Mouse (Mus musculus) cerebellum, adult 2 months (tissue): ENCODE measurements at regions not wholly inside any gene's neighbourhood (a gene's known extent, or its start where the extent isn't known, plus 50 kb on each side); places are given as distances from the start of the nearest gene placed in this dataset.

ENCODE experiments used
- DNase-seq, 2 experiments: peaks; one replicate each; pipeline ENCODE4 v3.0.0; 2021
- H3K27ac ChIP-seq: fragments of 200-500 bp; 2 replicates; pipeline ENCODE4 v1.5.1; 2012; ENCODE audit warnings: low read length, control low read depth, inconsistent platforms; ENCODE audit not compliant: insufficient read depth
- H3K27me3 ChIP-seq: fragments of 200-500 bp; 2 replicates; pipeline ENCODE4 v1.6.1; 2012; ENCODE audit warnings: inconsistent platforms, mild to moderate bottlenecking, low read length, moderate library complexity; ENCODE audit not compliant: control insufficient read depth, insufficient read depth
- H3K4me1 ChIP-seq: fragments of 200-500 bp; 2 replicates; pipeline ENCODE4 v1.6.1; 2011; ENCODE audit warnings: low read length; ENCODE audit not compliant: control insufficient read depth, insufficient read depth
- H3K4me3 ChIP-seq: fragments of 200-500 bp; replicated peaks from 2 replicates; pipeline ENCODE3; 2011; ENCODE audit warnings: mild to moderate bottlenecking, low read depth, low read length, control low read depth; ENCODE audit not compliant: insufficient read depth
- CTCF ChIP-seq: fragments of 200-500 bp; IDR thresholded peaks from 2 replicates; pipeline ENCODE4 v1.5.1; 2011; ENCODE audit warnings: low read depth, mild to moderate bottlenecking, control low read depth, low read length, moderate library complexity, borderline replicate concordance; ENCODE audit not compliant: insufficient read depth
- POLR2A ChIP-seq: fragments of 200-500 bp; IDR thresholded peaks from 2 replicates; pipeline ENCODE4 v1.6.1; 2011; ENCODE audit warnings: low read length, control low read depth, borderline replicate concordance; ENCODE audit not compliant: insufficient read depth
- WGBS: fragments of 180-500 bp; shearing (Covaris S2); methylation state at CpG from one replicate; pipeline ENCODE4 v1.1.7; 2018; 5-methylcytosine and 5-hydroxymethylcytosine counted together

DNA sequence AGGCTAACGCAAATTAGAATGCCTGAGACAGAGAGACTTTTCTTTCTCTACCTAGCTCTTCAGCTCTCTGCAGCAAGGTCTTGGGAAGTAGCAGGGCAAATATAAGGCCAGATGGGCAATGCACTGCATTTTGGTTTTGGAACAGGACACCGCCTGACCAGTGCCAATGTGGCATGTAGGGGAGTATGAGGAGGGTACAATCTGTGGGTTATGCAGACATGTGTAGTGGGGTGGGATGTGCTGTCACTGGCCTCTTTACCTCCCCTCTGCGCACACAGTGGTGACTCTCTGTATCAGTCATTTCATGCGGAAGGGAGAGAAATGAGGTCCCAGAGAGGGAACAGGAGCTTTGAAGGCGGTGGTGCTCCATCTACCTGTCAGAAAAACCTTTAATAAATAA is 105.9 kb upstream of the Cachd1 start:
- no peak for DNase-seq
- no peaks in the 10 kb centered on the region for H3K27me3 ChIP-seq
- no peak for TF ChIP-seq POLR2A
- TF ChIP-seq CTCF: no peak
- H3K4me3 ChIP-seq: no peak overlapping the region
- H3K27ac ChIP-seq: no peak overlapping the region
- 47% methylated on average over 5 of the region's 5 CpGs for WGBS
- no peaks in the 10 kb centered on the region for H3K4me1 ChIP-seq

DNA sequence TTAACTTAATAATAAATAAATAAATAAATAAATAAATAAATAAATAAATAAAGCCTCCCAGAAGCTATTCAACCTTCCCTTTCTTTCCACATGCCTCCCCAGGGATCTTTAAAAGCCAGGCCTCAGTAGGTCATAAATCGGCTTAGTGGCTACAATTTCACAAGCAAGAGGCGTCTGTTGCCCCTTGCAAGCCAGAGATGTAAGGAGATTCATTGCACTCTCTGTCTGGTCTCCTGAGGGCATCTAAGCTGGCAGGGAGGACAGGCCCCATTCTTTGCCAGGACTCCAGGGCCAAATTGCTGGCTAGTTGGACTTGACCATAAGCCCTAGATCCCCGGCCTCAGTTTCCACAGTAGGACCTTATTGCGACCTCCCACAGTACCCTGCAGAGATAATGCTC is 101.6 kb upstream of the Cachd1 start:
- Histone ChIP-seq H3K27ac (no peak overlapping the region), H3K4me1 (no peaks in the 10 kb centered on the region), H3K4me3 (no peak overlapping the region), H3K27me3 (no peaks in the 10 kb centered on the region)
- DNase-seq: no peak
- TF ChIP-seq POLR2A: no peak
- no peak for TF ChIP-seq CTCF
- WGBS: 55% methylated on average over 4 of the region's 4 CpGs

DNA sequence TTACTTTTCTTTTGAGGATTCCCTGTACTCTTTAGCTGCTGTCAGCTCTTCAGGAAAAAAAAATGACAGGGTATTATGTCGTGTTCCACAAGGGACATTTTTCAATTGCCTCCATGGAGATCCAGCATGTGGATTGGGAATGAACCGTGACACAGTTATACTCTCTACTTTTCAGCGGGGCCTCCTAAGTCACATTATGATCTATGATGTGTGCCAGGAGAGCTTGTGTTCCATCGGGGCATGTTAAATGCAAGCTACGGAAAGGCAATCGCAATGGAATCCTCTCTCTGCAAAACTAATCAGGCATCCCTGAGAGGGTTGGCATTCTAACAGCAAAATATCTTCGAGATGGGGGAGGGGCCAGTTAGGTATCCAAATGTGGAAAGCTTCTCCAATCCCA is 92.7 kb upstream of the Cachd1 start:
- Histone ChIP-seq H3K27ac (no peak overlapping the region), H3K27me3 (no peaks in the 10 kb centered on the region), H3K4me1 (no peaks in the 10 kb centered on the region), H3K4me3 (no peak overlapping the region)
- no peak for DNase-seq
- TF ChIP-seq POLR2A: no peak
- no peak for TF ChIP-seq CTCF
- 5% methylated on average over 7 of the region's 7 CpGs for WGBS

- TF ChIP-seq CTCF (no peak), POLR2A (no peak)
- Histone ChIP-seq H3K27me3 (no peaks in the 10 kb centered on the region), H3K4me3 (no peak overlapping the region), H3K27ac (no peak overlapping the region), H3K4me1 (no peaks in the 10 kb centered on the region)
- no peak for DNase-seq
- 82% methylated on average over 5 of the region's 5 CpGs for WGBS
These were observed 76.5 kb upstream of the Cachd1 start for GRCm38 (mm10) chr4:100700002-100700401.

DNA sequence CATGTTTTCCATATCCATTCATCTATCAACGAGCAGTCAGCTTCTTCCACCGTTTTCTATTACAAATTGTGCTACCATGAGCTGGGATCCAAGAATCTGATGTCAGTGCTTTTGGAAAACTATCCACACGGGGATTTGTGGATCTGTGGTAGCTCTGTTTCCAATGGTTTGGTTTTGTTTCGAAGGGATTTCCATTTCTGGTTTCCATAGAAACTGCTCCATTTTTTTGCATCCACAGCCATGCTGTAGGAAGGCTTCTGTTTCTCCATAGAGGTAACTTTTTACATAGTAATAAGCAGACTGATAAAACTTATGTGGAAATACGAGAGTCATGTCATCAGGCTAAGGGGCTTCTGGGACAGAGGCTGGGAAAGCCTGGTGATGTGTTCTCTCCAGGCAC is 76.1 kb upstream of the Cachd1 start:
- Histone ChIP-seq H3K27me3 (no peaks in the 10 kb centered on the region), H3K4me3 (no peak overlapping the region), H3K27ac (no peak overlapping the region), H3K4me1 (no peaks in the 10 kb centered on the region)
- no peak for DNase-seq
- no peak for TF ChIP-seq CTCF
- TF ChIP-seq POLR2A: no peak
- WGBS: 67% methylated on average over 5 of the region's 5 CpGs

GRCm38 (mm10) chr4:100705960-100706359 is 70.5 kb upstream of the Cachd1 start:
- Histone ChIP-seq H3K27ac (no peak overlapping the region), H3K27me3 (no peaks in the 10 kb centered on the region), H3K4me3 (no peak overlapping the region), H3K4me1 (no peaks in the 10 kb centered on the region)
- no peak for TF ChIP-seq CTCF
- TF ChIP-seq POLR2A: no peak
- no peak for DNase-seq
- WGBS: 35% methylated on average over 6 of the region's 6 CpGs

GRCm38 (mm10) chr4:100707125-100707524 is 69.3 kb upstream of the Cachd1 start:
- H3K4me1 ChIP-seq: no peaks in the 10 kb centered on the region
- no peak overlapping the region for H3K27ac ChIP-seq
- no peak overlapping the region for H3K4me3 ChIP-seq
- no peak for TF ChIP-seq POLR2A
- TF ChIP-seq CTCF: no peak
- 35% methylated on average over 6 of the region's 6 CpGs for WGBS
- H3K27me3 ChIP-seq: no peaks in the 10 kb centered on the region
- no peak for DNase-seq

GRCm38 (mm10) chr4:100708247-100708646 is 68.2 kb upstream of the Cachd1 start:
- Histone ChIP-seq H3K4me3 (no peak overlapping the region), H3K27ac (no peak overlapping the region), H3K4me1 (no peaks in the 10 kb centered on the region), H3K27me3 (no peaks in the 10 kb centered on the region)
- TF ChIP-seq POLR2A: no peak
- TF ChIP-seq CTCF: no peak
- 95% methylated on average over 5 of the region's 5 CpGs for WGBS
- no peak for DNase-seq

GRCm38 (mm10) chr4:100714240-100714639 is 62.2 kb upstream of the Cachd1 start:
- no peak for TF ChIP-seq POLR2A
- no peak for TF ChIP-seq CTCF
- no peak overlapping the region for H3K4me3 ChIP-seq
- H3K27me3 ChIP-seq: no peaks in the 10 kb centered on the region
- no peak for DNase-seq
- no peak overlapping the region for H3K27ac ChIP-seq
- H3K4me1 ChIP-seq: no peaks in the 10 kb centered on the region
